Mouse (Mus musculus) E14TG2a.4 (cell line): ENCODE results near the gene Pcgf6.

ENCODE experiments used
- CTCF ChIP-seq: conservative IDR thresholded peaks from 2 replicates; pipeline ENCODE4 v1.5.1; 2014; ENCODE audit warnings: low read length
- NANOG ChIP-seq: IDR thresholded peaks from 2 replicates; pipeline ENCODE4 v1.6.1; 2014; ENCODE audit warnings: borderline replicate concordance, low read length, mixed read lengths

- TF ChIP-seq CTCF, result no peak
- TF ChIP-seq NANOG, result peak; percentile 30; the same call in 1 of the 2 replicates
These were observed 62.2 kb downstream of the Pcgf6 start for GRCm38 (mm10) chr19:46988231-46989087.
